Mouse (Mus musculus): ENCODE data around the gene Ubb.
A peak's percentile ranks its signal among the peaks of the same experiment; 100 is the strongest.

Ubb gene

GRCm38 (mm10) chr11:62553186-62553585 is 2.2 kb downstream of the Ubb start:
- DNase-seq: no peak

- DNase-seq: no peak
Measured at GRCm38 (mm10) chr11:62553633-62554032, 2.7 kb downstream of the Ubb start.

DNA sequence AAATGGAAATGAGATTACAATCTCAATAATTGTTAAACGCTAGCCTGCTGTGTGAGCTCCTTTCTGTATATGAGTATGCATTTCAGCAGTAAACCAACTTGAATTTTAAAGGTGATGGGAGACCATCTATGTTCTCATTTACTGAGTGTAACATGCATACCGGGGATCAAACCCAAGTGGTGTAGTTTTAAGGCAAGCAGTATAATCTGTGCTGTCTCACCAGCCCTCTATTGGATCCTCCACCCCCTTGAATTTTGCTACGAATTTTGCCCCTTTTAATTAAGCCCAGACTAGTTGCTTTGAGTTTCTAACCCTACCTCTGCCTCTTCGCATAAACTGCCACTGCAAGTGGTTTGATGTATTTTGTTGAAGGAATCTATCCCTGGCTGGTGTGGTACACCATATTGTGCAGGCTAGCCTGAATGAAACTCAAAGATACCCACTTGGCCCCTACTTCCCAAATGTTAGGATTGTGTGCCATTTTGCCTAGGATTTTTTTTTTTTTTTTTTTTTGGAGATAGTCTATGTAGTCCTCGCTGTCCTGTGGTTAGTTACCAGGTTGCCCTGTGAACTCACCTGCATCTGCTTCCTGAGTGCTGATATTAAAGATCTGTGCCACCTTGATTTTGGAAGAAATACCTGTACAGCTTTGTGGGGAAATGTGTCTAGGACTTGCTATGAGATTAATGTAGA is 3.3 kb downstream of the Ubb start:
- DNase-seq: no peak

GRCm38 (mm10) chr11:62554934-62555517 is 4.1 kb downstream of the Ubb start:
- DNase-seq: no peak

GRCm38 (mm10) chr11:62555896-62556412 is 5.0 kb downstream of the Ubb start:
- no peak for DNase-seq

- no peak for DNase-seq
Measured at GRCm38 (mm10) chr11:62557205-62557604, 6.2 kb downstream of the Ubb start.

GRCm38 (mm10) chr11:62558152-62558551 is 7.2 kb downstream of the Ubb start:
- DNase-seq: no peak

- no peak for DNase-seq
Measured at GRCm38 (mm10) chr11:62558961-62559646, 8.1 kb downstream of the Ubb start.

DNA sequence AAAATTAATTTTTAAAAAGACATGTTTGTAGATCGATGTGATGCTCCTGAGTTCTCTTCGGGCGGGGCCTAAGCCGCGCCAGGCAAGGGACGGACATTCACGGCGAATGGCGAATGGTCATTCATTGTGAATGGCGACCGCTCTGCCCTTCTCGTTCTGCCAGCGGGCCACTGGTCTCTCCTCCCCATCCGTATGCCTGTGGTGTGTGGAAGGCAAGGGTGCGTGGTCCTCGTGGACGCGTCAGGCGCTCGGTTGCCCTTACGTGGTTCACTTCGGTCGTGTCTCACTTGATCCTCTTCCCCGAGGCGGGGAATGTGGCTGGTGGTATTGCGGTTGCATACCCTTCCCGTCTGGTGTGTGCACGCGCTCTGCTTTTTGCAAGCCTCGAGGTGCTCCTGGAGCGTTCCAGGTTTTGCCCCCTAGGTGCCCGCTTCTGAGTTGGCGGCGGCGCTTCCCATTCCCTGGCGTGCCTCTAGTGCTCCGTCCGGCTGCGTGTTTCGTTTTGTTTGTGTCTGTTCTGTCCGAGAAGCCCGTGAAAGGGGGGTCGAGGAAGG is 9.6 kb downstream of the Ubb start:
- DNase-seq: no peak

DNA sequence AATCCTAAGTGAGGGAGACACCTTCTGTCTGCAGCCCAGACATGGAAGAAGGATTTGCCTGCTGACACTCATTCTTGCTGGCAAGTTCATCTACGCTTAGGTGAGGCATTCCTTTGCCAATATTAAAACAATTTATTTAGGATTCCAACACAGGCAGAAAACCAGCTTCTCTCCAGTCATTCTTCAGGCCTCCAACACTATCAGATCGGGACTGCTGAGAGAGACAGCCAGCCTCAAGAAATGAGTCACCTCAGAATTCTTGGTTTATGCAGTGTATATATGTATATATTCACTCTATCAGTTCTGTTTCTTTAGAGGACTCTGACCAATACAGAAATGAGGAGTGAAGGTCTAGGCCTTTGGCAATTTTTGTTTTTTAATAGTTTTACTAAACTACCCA is 12.6 kb downstream of the Ubb start:
- no peak for DNase-seq

DNA sequence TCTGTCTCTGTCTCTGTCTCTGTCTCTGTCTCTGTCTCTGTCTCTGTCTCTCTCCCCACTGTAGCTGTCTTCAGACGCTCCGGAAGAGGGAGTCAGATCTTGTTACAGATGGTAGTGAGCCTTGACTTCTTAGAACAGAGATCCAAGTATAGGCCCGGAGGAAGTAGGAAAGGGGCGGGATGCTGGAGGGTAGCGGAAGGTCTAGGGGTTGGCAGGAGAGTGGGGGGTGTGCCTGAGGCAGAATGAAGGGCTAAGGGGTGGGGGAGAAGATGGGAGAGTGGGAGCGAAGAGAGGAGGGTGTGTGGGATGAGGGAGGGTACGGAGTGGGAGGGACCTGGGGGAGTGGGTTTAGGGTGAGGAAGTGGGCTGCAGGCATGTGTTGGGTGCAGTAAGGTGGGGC is 14.8 kb downstream of the Ubb start:
- DNase-seq: no peak

GRCm38 (mm10) chr11:62566211-62566610 is 15.2 kb downstream of the Ubb start:
- DNase-seq: no peak

GRCm38 (mm10) chr11:62568300-62568699 is 17.3 kb downstream of the Ubb start:
- no peak for DNase-seq

- DNase-seq: no peak
Measured at GRCm38 (mm10) chr11:62573959-62574702, 23.2 kb downstream of the Ubb start, which contains the start of gene Trpv2. Gene Trpv2 (plus strand): TSS chr11:62574486.

- no peak for DNase-seq
Measured at GRCm38 (mm10) chr11:62574703-62575085, 23.7 kb downstream of the Ubb start.

DNA sequence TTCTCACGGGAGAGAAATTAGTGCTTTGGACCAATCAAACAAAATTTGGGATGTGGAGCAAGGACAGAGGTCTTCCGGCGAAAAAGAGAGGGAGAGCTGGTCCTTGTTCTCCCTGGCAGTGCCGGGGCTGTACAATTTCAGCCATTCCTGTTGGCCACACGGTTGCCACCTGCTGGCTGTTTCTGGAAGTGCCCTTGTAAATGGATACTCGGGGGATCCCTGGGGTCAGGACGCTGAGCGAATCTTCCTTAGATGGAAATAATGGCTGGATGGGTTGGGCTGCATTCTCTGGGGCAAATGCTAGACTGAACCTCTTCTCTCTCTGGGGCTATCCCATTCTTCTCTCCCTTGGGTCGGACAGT is 24.3 kb downstream of the Ubb start:
- DNase-seq: peak; percentile 90

DNA sequence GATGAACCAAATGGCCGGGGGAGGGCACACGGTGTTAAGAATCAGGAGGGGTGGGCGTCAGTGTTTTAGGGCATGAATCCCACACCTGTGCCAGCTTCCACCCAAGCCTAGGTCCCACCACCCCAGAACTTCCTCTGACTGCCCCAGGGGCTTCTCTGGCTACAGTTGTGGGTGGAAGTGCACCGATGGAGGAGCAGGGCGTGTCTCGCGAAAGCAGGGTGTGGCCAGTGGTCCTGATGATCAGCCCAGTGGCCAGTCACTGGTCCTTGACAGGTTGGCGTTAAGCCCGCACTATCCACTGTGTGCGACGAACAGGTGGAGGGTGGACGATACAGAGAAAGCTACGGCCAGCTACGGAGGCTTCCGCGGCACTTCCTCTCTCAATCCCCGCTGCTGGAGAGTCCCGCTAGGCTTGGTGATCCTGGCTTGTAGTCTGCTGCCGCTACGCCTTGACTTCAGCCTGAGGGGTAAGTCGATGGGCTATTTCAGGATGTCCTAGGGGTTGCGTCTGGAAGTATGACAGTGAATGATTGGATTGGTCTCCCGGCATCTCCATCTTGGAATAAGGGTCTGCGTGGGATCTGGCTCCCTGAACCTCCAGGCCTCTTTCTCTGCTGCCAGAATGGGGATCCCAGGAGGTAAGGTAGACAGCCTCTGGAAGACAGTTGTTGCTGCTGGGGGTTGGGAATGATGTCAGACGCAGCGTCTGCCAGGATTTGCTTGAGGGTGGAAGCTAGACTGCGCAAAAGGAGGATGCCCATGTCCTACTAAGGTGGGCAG is 24.9 kb downstream of the Ubb start:
- DNase-seq: peak; percentile 74

DNA sequence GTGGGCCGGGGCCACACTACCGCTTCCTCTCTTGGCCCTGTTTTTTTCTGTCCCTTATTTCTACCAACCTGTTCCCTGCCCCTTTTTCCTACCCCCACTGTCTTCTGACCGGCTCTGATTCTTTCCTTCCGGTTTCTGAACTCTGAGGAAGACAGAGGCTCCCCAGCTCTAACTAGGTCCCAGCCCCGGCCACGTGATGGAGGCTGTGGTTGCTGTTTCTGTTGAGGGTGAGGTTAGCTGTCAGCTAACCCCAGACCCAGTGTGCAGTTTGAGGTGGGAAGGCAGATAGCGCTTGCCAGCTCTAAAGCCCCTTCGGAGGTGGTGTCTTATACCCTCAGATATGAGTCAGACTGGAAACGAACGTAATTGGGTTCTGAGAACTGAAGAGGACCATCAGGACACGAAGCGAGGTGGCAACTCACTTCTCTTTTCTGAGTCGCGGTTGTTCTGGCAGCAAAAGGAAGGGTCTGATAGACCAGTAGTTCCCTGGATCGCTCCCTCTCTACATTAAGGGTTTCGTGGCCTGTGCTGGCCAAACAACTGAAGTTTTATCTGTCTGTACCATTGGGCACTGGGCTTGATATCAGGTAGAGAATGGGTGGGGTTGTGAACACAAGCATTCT is 25.7 kb downstream of the Ubb start:
- DNase-seq: peak; percentile 66

GRCm38 (mm10) chr11:62583031-62583430 is 32.1 kb downstream of the Ubb start:
- no peak for DNase-seq

GRCm38 (mm10) chr11:62584671-62585206 is 33.8 kb downstream of the Ubb start:
- DNase-seq: no peak

DNA sequence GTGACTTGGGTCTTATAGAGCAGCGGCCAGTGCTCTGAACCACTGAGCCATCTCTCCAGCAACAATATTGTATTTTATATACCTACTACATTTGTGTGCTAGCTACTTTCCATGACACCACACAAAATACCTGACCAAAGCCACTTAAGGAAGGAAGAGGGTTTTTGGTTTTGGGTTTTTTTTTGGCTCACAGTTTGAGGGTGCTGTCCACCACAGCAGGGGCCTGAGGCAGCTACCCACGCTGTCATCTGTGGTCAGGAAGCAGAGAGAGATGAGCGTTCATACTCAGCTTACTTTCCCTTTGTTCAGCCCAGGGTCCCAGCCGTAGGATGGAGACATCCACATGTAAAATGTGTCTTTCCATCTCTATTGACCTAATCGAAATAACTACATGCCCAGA is 36.1 kb downstream of the Ubb start:
- no peak for DNase-seq

All from liver (tissue).